ENCODE assay signal across 27 mouse cellular contexts in the genomic region with DNA sequence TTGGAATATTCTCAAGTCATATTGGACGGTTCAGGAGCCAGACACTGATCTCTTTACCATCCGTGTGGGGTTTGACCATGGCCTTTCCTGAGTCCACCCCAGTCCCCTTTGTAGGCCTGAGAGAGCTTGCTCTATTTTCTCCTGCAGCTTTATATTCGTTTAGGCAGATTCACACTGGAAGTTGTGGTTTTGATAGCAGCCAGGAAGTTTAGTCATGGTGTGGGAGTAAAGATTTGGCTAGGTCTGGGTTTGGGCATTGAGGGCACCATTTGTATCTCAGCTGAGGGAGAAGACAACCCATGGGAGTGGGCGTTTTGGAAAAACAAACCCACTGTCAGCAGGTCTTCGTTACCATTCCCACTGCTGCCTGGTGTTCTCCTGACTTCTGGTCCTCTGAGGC. TPM values are rescaled to one million over a fixed set of nuclear protein-coding genes. Genes with fewer than 3 reads are reported as not detected.
DNase-seq lines count a peak whose midpoint lies in the region; ATAC-seq lines count a peak whose summit lies in the region.
"Had no signal": no experiment of that assay in that cellular context is flagged by ENCODE, and none has a peak within 500 bp of the region (broad histone marks: within the 10 kb centered on the region; RNA-seq: fewer than 3 reads in every experiment).

No protein-coding gene starts in this region.

- WGBS in liver, embryonic 12.5 days (ENCODE audit: insufficient replicate concordance), result 60% methylated on average over 5 of the region's 5 CpGs

- H3K4me3 ChIP-seq in liver, embryonic 12.5 days, result no peak overlapping the region
- H3K4me3 ChIP-seq: embryonic facial prominence, embryonic 10.5 days; embryonic facial prominence, embryonic 15.5 days; hindbrain, embryonic 15.5 days; kidney, embryonic 15.5 days; neural tube, embryonic 13.5 days had no signal

- H3K4me1 ChIP-seq in liver, embryonic 12.5 days, result peaks cover 33% of the 10 kb centered on the region
- H3K4me1 ChIP-seq: embryonic facial prominence, embryonic 10.5 days; embryonic facial prominence, embryonic 15.5 days; hindbrain, embryonic 15.5 days had no signal

- no peaks in the 10 kb centered on the region for H3K27me3 ChIP-seq in liver, embryonic 12.5 days (replicated peaks)
- H3K27me3 ChIP-seq: embryonic facial prominence, embryonic 15.5 days; hindbrain, embryonic 15.5 days; kidney, embryonic 15.5 days; neural tube, embryonic 13.5 days had no signal

- ATAC-seq in liver, embryonic 12.5 days, result no peak
- ATAC-seq: activated CD4-positive, CD25-positive, alpha-beta regulatory T cell, adult 4 months; forebrain, embryonic 14.5 days; midbrain, embryonic 16.5 days had no signal

- no peak for DNase-seq in liver
- DNase-seq in Muller cell, postnatal 12 days (ENCODE audit: inconsistent ontology term), result peak; percentile 68
- peak; percentile 60 for DNase-seq in fibroblast of lung, adult 2 months (ENCODE audit: low read depth)
- no peak for DNase-seq in kidney, postnatal 14 days
- DNase-seq in right cerebral cortex, postnatal 4 days, result no peak
- DNase-seq: adrenal gland, adult 2 months; adrenal gland, postnatal 36 days; cerebellum, adult 2 months; cerebellum, postnatal 25 days; gastrocnemius, postnatal 36 days; heart, adult 18-20 months; heart, postnatal 36 days; kidney, adult 18-20 months; kidney, postnatal 36 days; layer of hippocampus, postnatal 36 days; lung, adult 2 months; lung, postnatal 14 days; thymus, postnatal 4 days had no signal

- no peak overlapping the region for H3K4me2 ChIP-seq in liver, embryonic 12.5 days
- H3K4me2 ChIP-seq: embryonic facial prominence, embryonic 15.5 days; hindbrain, embryonic 15.5 days; kidney, embryonic 15.5 days; neural tube, embryonic 13.5 days had no signal

- 0 out of 2 replicates have a peak overlapping the region, but pooled peaks have one; percentile 1 for H3K27ac ChIP-seq in liver, embryonic 12.5 days
- H3K27ac ChIP-seq: embryonic facial prominence, embryonic 10.5 days; embryonic facial prominence, embryonic 15.5 days; hindbrain, embryonic 15.5 days; kidney, embryonic 15.5 days; neural tube, embryonic 13.5 days had no signal

- peaks cover 83% of the 10 kb centered on the region for H3K36me3 ChIP-seq in liver, embryonic 12.5 days
- H3K36me3 ChIP-seq: hindbrain, embryonic 15.5 days had no signal

- H3K9ac ChIP-seq in liver, embryonic 12.5 days, result no peak overlapping the region
- H3K9ac ChIP-seq: embryonic facial prominence, embryonic 15.5 days; hindbrain, embryonic 15.5 days; kidney, embryonic 15.5 days; neural tube, embryonic 13.5 days had no signal

- H3K9me3 ChIP-seq in liver, embryonic 12.5 days (replicated peaks), result no peaks in the 10 kb centered on the region
- H3K9me3 ChIP-seq: embryonic facial prominence, embryonic 10.5 days; embryonic facial prominence, embryonic 15.5 days; hindbrain, embryonic 15.5 days; kidney, embryonic 15.5 days; neural tube, embryonic 13.5 days had no signal

RNA-seq across cellular contexts. Expression of gene Slc35b1, which starts 4.9 kb away (rescaled TPM):
- 58.2 and 61.3 TPM in 2 replicates for polyA plus RNA-seq in liver, embryonic 12.5 days (2016; fragmentation: Nextera tagmentation; extraction: Ambion mirVana)

RNA-seq across cellular contexts. Expression of gene Spop, which starts 34.3 kb away (rescaled TPM):
- polyA plus RNA-seq in liver, embryonic 12.5 days (2016; fragmentation: Nextera tagmentation; extraction: Ambion mirVana), result 90.8 and 105 TPM in 2 replicates

RNA-seq across cellular contexts. Expression of gene Fam117a, which starts 42.7 kb away (rescaled TPM):
- 59.0 and 62.7 TPM in 2 replicates for polyA plus RNA-seq in liver, embryonic 12.5 days (2016; fragmentation: Nextera tagmentation; extraction: Ambion mirVana)

Comparison
In these comparisons a context has a peak if more than half of its experiments do, and no peak if none do; other contexts are left out.
1. DNase-seq: peak in Muller cell, postnatal 12 days (single experiment) and fibroblast of lung, adult 2 months (single experiment); none in liver (single experiment), kidney, postnatal 14 days (single experiment) and right cerebral cortex, postnatal 4 days (single experiment).